Mouse (Mus musculus) heart, embryonic 10.5 days (tissue): ENCODE data around the gene Zfp644. TPM values are rescaled to one million over a fixed set of nuclear protein-coding genes. Genes with fewer than 3 reads are reported as not detected.

Source experiments
- DNase-seq: peaks from one replicate; pipeline ENCODE4 v3.0.0-alpha.2; 2017; ENCODE audit warnings: low spot score
- H3K27ac ChIP-seq: fragments of 300-500 bp; sonication (generic); 2 replicates; pipeline ENCODE4 v1.5.1; 2016; ENCODE audit warnings: mild to moderate bottlenecking
- H3K27me3 ChIP-seq: fragments of 300-500 bp; sonication (generic); 2 replicates; pipeline ENCODE4 v1.6.1; 2016; ENCODE audit warnings: mild to moderate bottlenecking; ENCODE audit not compliant: poor library complexity, insufficient read depth, severe bottlenecking
- H3K36me3 ChIP-seq: fragments of 300-500 bp; sonication (generic); 2 replicates; pipeline ENCODE4 v1.6.1; 2016; ENCODE audit warnings: mild to moderate bottlenecking, moderate library complexity
- H3K4me1 ChIP-seq: fragments of 300-500 bp; sonication (generic); 2 replicates; pipeline ENCODE4 v1.6.1; 2016; ENCODE audit warnings: mild to moderate bottlenecking
- H3K4me3 ChIP-seq: fragments of 300-500 bp; sonication (generic); 2 replicates; pipeline ENCODE4 v1.5.1; 2016; ENCODE audit warnings: mild to moderate bottlenecking, moderate library complexity
- H3K9me3 ChIP-seq: fragments of 300-500 bp; sonication (generic); 2 replicates; pipeline ENCODE4 v1.6.1; 2016; ENCODE audit warnings: mild to moderate bottlenecking, moderate library complexity
- WGBS: fragments of 180-500 bp; shearing (Covaris S2); methylation state at CpG from one replicate; pipeline ENCODE4 v1.1.7; 2016; 5-methylcytosine and 5-hydroxymethylcytosine counted together
- polyA plus RNA-seq: library from polyadenylated mRNA; unstranded; fragments of >200 nt; fragmentation: Nextera tagmentation; extraction: Ambion mirVana; gene quantifications from 2 replicates; pipeline ENCODE4 v1.2.1, GENCODE M21; 2016

Gene Zfp644
- polyA plus RNA-seq, 1 experiment from 2014 or later, result 58.6 TPM

GRCm38 (mm10) chr5:106612151-106612550, 84.9 kb downstream of the Zfp644 start:
- Histone ChIP-seq H3K36me3 (peaks cover 44% of the 10 kb centered on the region), H3K4me3 (no peak overlapping the region), H3K9me3 (no peaks in the 10 kb centered on the region), H3K4me1 (no peaks in the 10 kb centered on the region; the same call in 1 of the 2 replicates), H3K27ac (no peak overlapping the region), H3K27me3 (no peaks in the 10 kb centered on the region)
- 90% methylated on average over 2 of the region's 2 CpGs for WGBS
- DNase-seq, result peak; percentile 62

GRCm38 (mm10) chr5:106608798-106609197, 88.3 kb downstream of the Zfp644 start, which contains the start of gene Gm17304:
TSS of gene Gm17304 (plus strand) at chr5:106609098.
- WGBS, result 80% methylated on average over 4 of the region's 4 CpGs
- no peaks in the 10 kb centered on the region; the same call in 1 of the 2 replicates for H3K4me1 ChIP-seq
- no peak within 1 kb of the TSS for H3K27ac ChIP-seq
- no peak within 1 kb of the TSS for H3K4me3 ChIP-seq
- no peaks in the 10 kb centered on the region for H3K9me3 ChIP-seq
- peaks cover 35% of the 10 kb centered on the region for H3K36me3 ChIP-seq
- DNase-seq, result no peak
- no peaks in the 10 kb centered on the region for H3K27me3 ChIP-seq

- H3K4me3 ChIP-seq, result no peak overlapping the region
- 75% methylated on average over 5 of the region's 5 CpGs for WGBS
- H3K27me3 ChIP-seq, result no peaks in the 10 kb centered on the region
- H3K27ac ChIP-seq, result no peak overlapping the region
- H3K4me1 ChIP-seq, result peaks cover under 1% of the 10 kb centered on the region
- H3K9me3 ChIP-seq, result no peaks in the 10 kb centered on the region
- no peak for DNase-seq
- H3K36me3 ChIP-seq, result peaks cover 37% of the 10 kb centered on the region
Observed at GRCm38 (mm10) chr5:106607081-106607480, 90.0 kb downstream of the Zfp644 start.

GRCm38 (mm10) chr5:106605096-106605495, 92.0 kb downstream of the Zfp644 start:
- peaks cover 6% of the 10 kb centered on the region for H3K4me1 ChIP-seq
- peaks cover 28% of the 10 kb centered on the region; the same call in 1 of the 2 replicates for H3K36me3 ChIP-seq
- H3K27me3 ChIP-seq, result no peaks in the 10 kb centered on the region
- no peak for DNase-seq
- H3K27ac ChIP-seq, result no peak overlapping the region
- no peak overlapping the region for H3K4me3 ChIP-seq
- 89% methylated on average over 6 of the region's 6 CpGs for WGBS
- no peaks in the 10 kb centered on the region for H3K9me3 ChIP-seq

GRCm38 (mm10) chr5:106604381-106604780, 92.7 kb downstream of the Zfp644 start:
- Histone ChIP-seq H3K27me3 (no peaks in the 10 kb centered on the region), H3K9me3 (no peaks in the 10 kb centered on the region), H3K4me1 (peaks cover 6% of the 10 kb centered on the region), H3K27ac (no peak overlapping the region), H3K36me3 (peaks cover 30% of the 10 kb centered on the region; the same call in 1 of the 2 replicates), H3K4me3 (no peak overlapping the region)
- WGBS, result 89% methylated on average over 5 of the region's 5 CpGs
- no peak for DNase-seq

- Histone ChIP-seq H3K4me3 (no peak overlapping the region), H3K27ac (no peak overlapping the region), H3K9me3 (no peaks in the 10 kb centered on the region), H3K4me1 (peaks cover 6% of the 10 kb centered on the region; the same call in 1 of the 2 replicates), H3K27me3 (no peaks in the 10 kb centered on the region), H3K36me3 (peaks cover 23% of the 10 kb centered on the region; the same call in 1 of the 2 replicates)
- WGBS, result 88% methylated on average over 8 of the region's 8 CpGs
- DNase-seq, result no peak
Observed at GRCm38 (mm10) chr5:106599482-106599881, 97.6 kb downstream of the Zfp644 start.

- peaks cover 6% of the 10 kb centered on the region; the same call in 1 of the 2 replicates for H3K4me1 ChIP-seq
- 89% methylated on average over 2 of the region's 2 CpGs for WGBS
- H3K9me3 ChIP-seq, result no peaks in the 10 kb centered on the region
- DNase-seq, result no peak
- no peaks in the 10 kb centered on the region for H3K27me3 ChIP-seq
- no peak overlapping the region for H3K4me3 ChIP-seq
- H3K36me3 ChIP-seq, result peaks cover 18% of the 10 kb centered on the region; the same call in 1 of the 2 replicates
- H3K27ac ChIP-seq, result no peak overlapping the region
Observed at GRCm38 (mm10) chr5:106597472-106597871, 99.6 kb downstream of the Zfp644 start.

GRCm38 (mm10) chr5:106594388-106594787, 102.7 kb downstream of the Zfp644 start:
- peaks cover 25% of the 10 kb centered on the region for H3K36me3 ChIP-seq
- no peak overlapping the region for H3K27ac ChIP-seq
- H3K27me3 ChIP-seq, result no peaks in the 10 kb centered on the region
- no peaks in the 10 kb centered on the region for H3K9me3 ChIP-seq
- H3K4me1 ChIP-seq, result no peaks in the 10 kb centered on the region
- H3K4me3 ChIP-seq, result no peak overlapping the region
- no peak for DNase-seq

GRCm38 (mm10) chr5:106590686-106591085, 106.4 kb downstream of the Zfp644 start:
- H3K36me3 ChIP-seq, result peaks cover 24% of the 10 kb centered on the region
- 90% methylated on average over 5 of the region's 5 CpGs for WGBS

GRCm38 (mm10) chr5:106589670-106590069, 107.4 kb downstream of the Zfp644 start:
- H3K27ac ChIP-seq, result no peak overlapping the region
- H3K4me3 ChIP-seq, result no peak overlapping the region
- no peak for DNase-seq
- H3K9me3 ChIP-seq, result no peaks in the 10 kb centered on the region
- no peaks in the 10 kb centered on the region for H3K4me1 ChIP-seq
- H3K27me3 ChIP-seq, result no peaks in the 10 kb centered on the region
- peaks cover 23% of the 10 kb centered on the region for H3K36me3 ChIP-seq
- 90% methylated on average over 11 of the region's 11 CpGs for WGBS

More at GRCm38 (mm10) chr5:106590686-106591085, 106.4 kb downstream of the Zfp644 start:
- no peak overlapping the region for H3K4me3 ChIP-seq
- H3K9me3 ChIP-seq, result no peaks in the 10 kb centered on the region
- no peak overlapping the region for H3K27ac ChIP-seq
- DNase-seq, result no peak
- no peaks in the 10 kb centered on the region for H3K27me3 ChIP-seq
- H3K4me1 ChIP-seq, result no peaks in the 10 kb centered on the region

- DNase-seq, result no peak
- Histone ChIP-seq H3K27me3 (no peaks in the 10 kb centered on the region), H3K4me1 (no peaks in the 10 kb centered on the region), H3K4me3 (no peak overlapping the region), H3K27ac (no peak overlapping the region), H3K36me3 (peaks cover 23% of the 10 kb centered on the region), H3K9me3 (no peaks in the 10 kb centered on the region)
- WGBS, result 86% methylated on average over 9 of the region's 9 CpGs
Observed at GRCm38 (mm10) chr5:106589006-106589405, 108.1 kb downstream of the Zfp644 start.

GRCm38 (mm10) chr5:106580943-106581342, 116.1 kb downstream of the Zfp644 start:
- Histone ChIP-seq H3K4me1 (no peaks in the 10 kb centered on the region), H3K27ac (no peak overlapping the region), H3K4me3 (no peak overlapping the region), H3K9me3 (no peaks in the 10 kb centered on the region), H3K36me3 (no peaks in the 10 kb centered on the region), H3K27me3 (peaks cover 6% of the 10 kb centered on the region; the same call in 1 of the 2 replicates)
- DNase-seq, result no peak
- 70% methylated on average over 7 of the region's 7 CpGs for WGBS

- Histone ChIP-seq H3K4me1 (peaks cover 12% of the 10 kb centered on the region; the same call in 1 of the 2 replicates), H3K36me3 (no peaks in the 10 kb centered on the region), H3K4me3 (no peak overlapping the region), H3K9me3 (no peaks in the 10 kb centered on the region), H3K27ac (no peak overlapping the region), H3K27me3 (peaks cover 33% of the 10 kb centered on the region; the same call in 1 of the 2 replicates)
- WGBS, result 78% methylated on average over 9 of the region's 9 CpGs
- DNase-seq, result no peak
Observed at GRCm38 (mm10) chr5:106577237-106577888, 119.7 kb downstream of the Zfp644 start.
